Comparison of ENCODE assay signal across 11 mouse cellular contexts in genomic region chr9:15937837-15938514, GRCm38 (mm10).
DNase-seq lines count a peak whose midpoint lies in the region; ATAC-seq and TF ChIP-seq lines count a peak whose summit lies in the region.
"Had no signal": no experiment of that assay in that cellular context is flagged by ENCODE, and none has a peak within 500 bp of the region (broad histone marks: within the 10 kb centered on the region; RNA-seq: fewer than 3 reads in every experiment).

No protein-coding gene starts in this region.

- H3K27me3 ChIP-seq in liver, embryonic 13.5 days, result no peaks in the 10 kb centered on the region
- peaks cover 14% of the 10 kb centered on the region for H3K27me3 ChIP-seq in E14TG2a.4 (ENCODE audit: insufficient read depth, low read length)
- H3K27me3 ChIP-seq: stomach, embryonic 15.5 days had no signal

- H3K4me1 ChIP-seq in liver, embryonic 13.5 days (replicated peaks), result peaks cover 29% of the 10 kb centered on the region
- peaks cover 11% of the 10 kb centered on the region for H3K4me1 ChIP-seq in E14TG2a.4 (replicated peaks; ENCODE audit: low read depth, low read length)
- no peaks in the 10 kb centered on the region for H3K4me1 ChIP-seq in embryonic fibroblast, embryonic 13.5 days (ENCODE audit: control insufficient read depth, insufficient read depth, low read length)
- H3K4me1 ChIP-seq: stomach, embryonic 15.5 days had no signal

- H3K27ac ChIP-seq in liver, embryonic 13.5 days, result no peak overlapping the region
- no peak overlapping the region for H3K27ac ChIP-seq in embryonic fibroblast, embryonic 13.5 days (ENCODE audit: insufficient read depth, low read length)
- H3K27ac ChIP-seq: stomach, embryonic 15.5 days had no signal

- peak; percentile 26; the same call in 1 of the 2 replicates for TF ChIP-seq CTCF in E14TG2a.4 (conservative IDR thresholded peaks at IDR 0.05; ENCODE audit: low read length)
- peak; percentile 4; the same call in 1 of the 2 replicates for TF ChIP-seq CTCF in embryonic fibroblast, embryonic 13.5 days (IDR thresholded peaks at IDR 0.05; ENCODE audit: borderline replicate concordance, insufficient read depth, low read length)

- peak; percentile 8 for DNase-seq in gastrocnemius, postnatal 25 days
- no peak for DNase-seq in gastrocnemius, postnatal 4 days (ENCODE audit: low spot score in 2 of 2)
- DNase-seq in liver, embryonic 13.5 days, result peak; percentile 6
- DNase-seq in liver, result no peak
- DNase-seq in spleen, adult 12 weeks (ENCODE audit: low spot score), result no peak
- DNase-seq in layer of hippocampus, postnatal 25 days (ENCODE audit: extremely low spot score in 1 of 2, low spot score in 1 of 2), result no peak
- DNase-seq: gastrocnemius, postnatal 14 days had no signal

- H3K9ac ChIP-seq in liver, embryonic 13.5 days, result no peak overlapping the region
- H3K9ac ChIP-seq: stomach, embryonic 15.5 days had no signal

- no peak overlapping the region for H3K4me3 ChIP-seq in liver, embryonic 13.5 days (replicated peaks)
- H3K4me3 ChIP-seq in E14TG2a.4 (replicated peaks; ENCODE audit: low read length), result peak overlapping the region; percentile 68
- no peak overlapping the region for H3K4me3 ChIP-seq in embryonic fibroblast, embryonic 13.5 days (ENCODE audit: insufficient read depth, low read length)
- H3K4me3 ChIP-seq: erythroblast, embryonic 14.5 days; stomach, embryonic 15.5 days had no signal

- no peak for TF ChIP-seq POLR2A in embryonic fibroblast, embryonic 13.5 days (IDR thresholded peaks at IDR 0.05; ENCODE audit: low read depth, low read length)

- H3K4me2 ChIP-seq in liver, embryonic 13.5 days, result no peak overlapping the region
- H3K4me2 ChIP-seq: stomach, embryonic 15.5 days had no signal

- H3K36me3 ChIP-seq in liver, embryonic 13.5 days, result no peaks in the 10 kb centered on the region
- no peaks in the 10 kb centered on the region for H3K36me3 ChIP-seq in E14TG2a.4 (ENCODE audit: insufficient read depth, low read length)
- H3K36me3 ChIP-seq: stomach, embryonic 15.5 days had no signal

- 57% methylated on average over 28 of the region's 28 CpGs for WGBS in liver, embryonic 13.5 days (ENCODE audit: insufficient replicate concordance)

- ATAC-seq in liver, embryonic 13.5 days (ENCODE audit: low read depth), result no peak

- H3K9me3 ChIP-seq in liver, embryonic 13.5 days (replicated peaks), result no peaks in the 10 kb centered on the region
- H3K9me3 ChIP-seq in E14TG2a.4 (ENCODE audit: low read length), result peaks cover 5% of the 10 kb centered on the region; the same call in 1 of the 2 replicates
- H3K9me3 ChIP-seq: stomach, embryonic 15.5 days had no signal

Comparison
In these comparisons a context has a peak if more than half of its experiments do, and no peak if none do; other contexts are left out.
1. DNase-seq: peak in gastrocnemius, postnatal 25 days (single experiment) and liver, embryonic 13.5 days (single experiment); none in gastrocnemius, postnatal 4 days (0 of 2), liver (single experiment), spleen, adult 12 weeks (single experiment) and layer of hippocampus, postnatal 25 days (0 of 2).